Mouse (Mus musculus) embryonic fibroblast, embryonic 13.5 days (primary cell): Measurements from ENCODE around the gene Gm28635.

Source experiments
- CTCF ChIP-seq: IDR thresholded peaks from 2 replicates; pipeline ENCODE4 v1.5.1; 2011; ENCODE audit warnings: mild to moderate bottlenecking, control low read depth, low read length, moderate library complexity, borderline replicate concordance; ENCODE audit not compliant: insufficient read depth
- POLR2A ChIP-seq: IDR thresholded peaks from 2 replicates; pipeline ENCODE4 v1.6.1; 2011; ENCODE audit warnings: low read depth, mild to moderate bottlenecking, control low read depth, low read length, moderate library complexity

DNA sequence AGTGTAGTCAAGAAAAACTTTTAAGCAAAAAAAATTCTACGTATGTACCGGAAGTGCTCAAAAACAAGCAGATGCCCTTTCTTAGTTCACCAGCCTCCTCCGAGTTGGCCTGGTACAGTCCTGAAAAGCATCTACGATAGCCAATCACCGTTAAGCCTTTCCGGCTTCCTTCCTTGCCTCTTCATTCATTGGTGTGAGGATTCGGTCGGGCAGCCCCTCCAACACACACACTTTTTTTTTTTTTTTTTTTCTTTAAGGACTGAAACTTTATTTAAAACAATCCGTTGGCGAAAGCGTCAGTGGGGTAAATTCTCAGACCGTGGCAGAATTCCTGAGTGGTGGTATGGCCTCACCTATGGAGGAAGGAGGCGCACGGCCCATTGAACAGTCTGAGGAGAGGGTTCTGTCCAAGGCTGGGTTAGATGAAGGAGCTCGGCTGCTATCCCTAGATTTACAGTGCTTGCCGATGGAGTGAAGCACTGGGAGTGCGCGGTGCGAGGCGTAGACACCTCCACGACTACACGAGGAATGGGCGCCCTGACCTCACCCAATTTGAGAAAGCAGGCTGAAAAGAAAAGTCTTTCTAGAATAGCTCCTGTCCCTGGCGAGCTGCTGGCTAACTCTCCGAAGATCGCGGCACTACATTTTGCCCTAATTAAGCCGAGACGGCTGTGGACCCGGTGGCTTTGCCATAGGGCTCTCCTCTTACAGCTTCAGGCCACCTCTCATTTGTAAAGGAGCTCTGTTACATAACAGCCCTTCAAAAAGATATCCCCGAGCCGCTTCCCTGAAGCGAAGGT, 37.9 kb upstream of the Gm28635 start:
- TF ChIP-seq POLR2A (peak; percentile 55; the same call in 1 of the 2 replicates), CTCF (no peak)
